Mouse (Mus musculus): ENCODE data around the gene Ngrn. TPM values are rescaled to one million over a fixed set of nuclear protein-coding genes. Genes with fewer than 3 reads are reported as not detected.
A peak's percentile ranks its signal among the peaks of the same experiment; 100 is the strongest.

Ngrn gene
- polyA plus RNA-seq, 1 experiment, result 31.1 TPM

DNA sequence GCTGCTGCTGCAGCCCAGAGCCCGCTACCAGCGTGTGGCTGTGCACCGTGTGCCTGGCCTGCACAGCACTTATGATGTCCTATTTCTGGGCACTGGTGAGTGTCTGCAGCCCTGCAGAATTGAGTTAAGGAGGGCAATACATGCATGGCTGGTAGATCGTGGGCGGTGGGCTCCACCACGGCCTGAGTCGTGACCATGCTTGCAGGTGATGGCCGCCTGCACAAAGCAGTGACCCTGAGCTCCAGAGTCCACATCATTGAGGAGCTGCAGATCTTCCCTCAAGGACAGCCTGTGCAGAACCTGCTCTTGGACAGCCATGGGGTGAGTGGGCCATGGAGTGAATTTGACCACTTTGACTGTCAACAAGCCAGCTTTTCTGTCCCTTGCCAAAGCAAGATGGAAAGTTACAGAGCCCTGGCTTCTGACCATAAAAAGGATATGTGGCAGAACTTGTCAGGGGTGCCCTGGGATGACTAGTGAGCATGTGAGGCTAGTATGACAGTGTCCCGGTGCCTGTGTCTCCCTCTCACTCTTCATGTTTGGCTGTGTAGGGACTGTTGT is 40.7 kb upstream of the Ngrn start:
- H3K79me2 ChIP-seq (ENCODE audit: control insufficient read depth, insufficient read depth), result peaks cover 6% of the 10 kb centered on the region
- peaks cover 79% of the 10 kb centered on the region for H3K36me3 ChIP-seq (ENCODE audit: control insufficient read depth, insufficient read depth)
- H3ac ChIP-seq (ENCODE audit: control insufficient read depth, insufficient read length, low read depth), result no peak overlapping the region

DNA sequence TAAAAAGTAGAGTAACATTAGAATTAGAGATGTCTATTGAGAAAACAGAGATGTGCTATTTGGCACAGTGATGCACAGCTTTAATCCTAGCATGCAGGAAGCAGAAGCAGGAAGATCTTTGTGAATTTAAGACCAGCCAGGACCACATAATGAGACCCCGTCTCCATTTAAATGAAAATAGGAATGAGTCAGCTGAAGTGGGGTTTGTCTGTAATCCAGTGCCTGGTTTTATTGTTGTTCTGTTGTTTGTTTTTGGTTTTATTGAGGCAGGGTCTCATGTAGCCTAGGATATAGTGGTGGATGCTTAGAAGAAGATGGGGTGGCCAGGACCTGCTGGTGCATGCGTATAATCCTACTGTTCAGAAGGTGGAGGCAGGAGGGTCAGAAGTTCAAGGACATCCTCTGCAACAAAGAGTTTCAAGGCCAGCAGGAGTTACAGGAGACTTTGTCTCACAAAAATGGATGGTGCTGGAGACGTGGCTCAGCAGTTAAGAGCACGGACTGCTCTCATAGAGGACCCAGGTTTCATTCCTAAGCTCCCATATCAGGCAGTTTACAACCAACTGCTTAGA is 39.8 kb upstream of the Ngrn start:
- no peak for TF ChIP-seq USF1 (IDR thresholded peaks at IDR 0.05; ENCODE audit: low read depth)
- no peak for TF ChIP-seq MAX (IDR thresholded peaks at IDR 0.05)
- TF ChIP-seq MYOG (IDR thresholded peaks at IDR 0.05; ENCODE audit: control insufficient read depth, extremely low read depth, insufficient read length), result no peak
- TF ChIP-seq CTCF (IDR thresholded peaks at IDR 0.05; ENCODE audit: control insufficient read depth, insufficient read depth, insufficient read length), result no peak
- no peak for TF ChIP-seq FOSL1 (IDR thresholded peaks at IDR 0.05; ENCODE audit: insufficient read depth, low read length, poor library complexity, severe bottlenecking)
- no peak for TF ChIP-seq MYOD1 (IDR thresholded peaks at IDR 0.05; ENCODE audit: control insufficient read depth, insufficient read length, low read depth)
- no peak for TF ChIP-seq CEBPB (IDR thresholded peaks at IDR 0.05; ENCODE audit: low read depth)
- Histone ChIP-seq H3ac (ENCODE audit: control insufficient read depth, insufficient read length, low read depth) (no peak overlapping the region), H3K4me3 (ENCODE audit: insufficient read depth, poor library complexity, severe bottlenecking) (no peak overlapping the region), H3K79me2 (ENCODE audit: control insufficient read depth, insufficient read depth) (no peaks in the 10 kb centered on the region), H3K36me3 (ENCODE audit: control insufficient read depth, insufficient read depth) (peaks cover 88% of the 10 kb centered on the region), H3K79me3 (ENCODE audit: low read depth) (no peaks in the 10 kb centered on the region), H3K27me3 (ENCODE audit: control insufficient read depth, insufficient read depth, insufficient read length) (no peaks in the 10 kb centered on the region)

More for the DNA sequence above, 40.7 kb upstream of the Ngrn start:
- H3K4me3 ChIP-seq (ENCODE audit: insufficient read depth, poor library complexity, severe bottlenecking), result no peak overlapping the region
- TF ChIP-seq USF1 (IDR thresholded peaks at IDR 0.05; ENCODE audit: low read depth) (no peak), MYOD1 (IDR thresholded peaks at IDR 0.05; ENCODE audit: control insufficient read depth, insufficient read length, low read depth) (no peak), FOSL1 (IDR thresholded peaks at IDR 0.05; ENCODE audit: insufficient read depth, low read length, poor library complexity, severe bottlenecking) (no peak), CTCF (IDR thresholded peaks at IDR 0.05; ENCODE audit: control insufficient read depth, insufficient read depth, insufficient read length) (no peak), CEBPB (IDR thresholded peaks at IDR 0.05; ENCODE audit: low read depth) (no peak)
- H3K79me3 ChIP-seq (ENCODE audit: low read depth), result peaks cover 1% of the 10 kb centered on the region
- no peaks in the 10 kb centered on the region for H3K27me3 ChIP-seq (ENCODE audit: control insufficient read depth, insufficient read depth, insufficient read length)

DNA sequence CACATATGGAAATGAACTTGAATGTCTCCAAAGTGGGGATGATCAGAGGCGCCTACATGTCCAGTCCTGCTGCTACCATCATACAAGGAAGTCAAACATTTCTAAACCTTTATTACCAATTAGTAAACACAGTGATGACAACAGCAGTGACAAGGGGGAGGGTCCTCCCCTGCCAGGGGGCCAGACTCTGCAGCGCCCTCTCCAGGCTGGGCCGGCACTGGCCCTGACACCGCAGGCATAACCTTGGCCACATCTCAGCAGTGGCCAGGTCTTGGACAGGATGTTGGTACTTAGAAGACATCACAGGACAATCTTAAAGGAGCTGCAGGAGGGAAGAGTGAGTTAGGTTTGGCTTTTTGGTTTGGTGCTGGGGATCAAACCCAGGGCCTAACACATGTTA is 34.0 kb upstream of the Ngrn start:
- no peaks in the 10 kb centered on the region for H3K79me3 ChIP-seq (ENCODE audit: low read depth)
- TF ChIP-seq MAX (IDR thresholded peaks at IDR 0.05), result no peak
- peaks cover 4% of the 10 kb centered on the region for H3K79me2 ChIP-seq (ENCODE audit: control insufficient read depth, insufficient read depth)
- no peak overlapping the region for H3K4me3 ChIP-seq (ENCODE audit: insufficient read depth, poor library complexity, severe bottlenecking)
- H3ac ChIP-seq (ENCODE audit: control insufficient read depth, insufficient read length, low read depth), result no peak overlapping the region
- H3K36me3 ChIP-seq (ENCODE audit: control insufficient read depth, insufficient read depth), result peaks cover 61% of the 10 kb centered on the region
- no peaks in the 10 kb centered on the region for H3K27me3 ChIP-seq (ENCODE audit: control insufficient read depth, insufficient read depth, insufficient read length)

DNA sequence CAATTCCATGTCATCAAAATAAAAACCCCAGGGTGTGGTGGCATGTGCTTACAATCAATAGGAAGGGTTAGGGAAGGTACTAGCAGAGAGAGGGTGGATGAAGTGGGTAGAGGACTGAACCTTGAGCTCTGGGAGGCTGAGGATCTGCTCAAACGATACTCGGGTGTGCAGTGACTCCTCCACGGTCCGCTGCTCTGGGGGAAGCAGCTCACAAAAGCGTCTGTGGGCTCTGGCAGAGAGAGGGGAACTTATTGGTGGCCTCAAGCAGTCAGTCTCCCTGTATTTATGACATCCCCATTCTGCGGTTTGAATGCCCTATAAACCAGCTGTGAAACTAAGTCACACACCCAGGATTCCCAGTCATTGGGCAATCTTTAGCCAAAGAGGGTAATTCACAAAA is 30.8 kb upstream of the Ngrn start:
- TF ChIP-seq MYOG (IDR thresholded peaks at IDR 0.05; ENCODE audit: control insufficient read depth, extremely low read depth, insufficient read length), result no peak
- no peak for TF ChIP-seq USF1 (IDR thresholded peaks at IDR 0.05; ENCODE audit: low read depth)
- no peak for TF ChIP-seq CTCF (IDR thresholded peaks at IDR 0.05; ENCODE audit: control insufficient read depth, insufficient read depth, insufficient read length)
- TF ChIP-seq FOSL1 (IDR thresholded peaks at IDR 0.05; ENCODE audit: insufficient read depth, low read length, poor library complexity, severe bottlenecking), result no peak
- no peak for TF ChIP-seq CEBPB (IDR thresholded peaks at IDR 0.05; ENCODE audit: low read depth)
- no peak for TF ChIP-seq MYOD1 (IDR thresholded peaks at IDR 0.05; ENCODE audit: control insufficient read depth, insufficient read length, low read depth)
- TF ChIP-seq MAX (IDR thresholded peaks at IDR 0.05), result no peak
- Histone ChIP-seq H3K36me3 (ENCODE audit: control insufficient read depth, insufficient read depth) (peaks cover 33% of the 10 kb centered on the region), H3ac (ENCODE audit: control insufficient read depth, insufficient read length, low read depth) (no peak overlapping the region), H3K79me2 (ENCODE audit: control insufficient read depth, insufficient read depth) (peaks cover 14% of the 10 kb centered on the region), H3K4me3 (ENCODE audit: insufficient read depth, poor library complexity, severe bottlenecking) (no peak overlapping the region), H3K79me3 (ENCODE audit: low read depth) (peaks cover 2% of the 10 kb centered on the region), H3K27me3 (ENCODE audit: control insufficient read depth, insufficient read depth, insufficient read length) (no peaks in the 10 kb centered on the region)

DNA sequence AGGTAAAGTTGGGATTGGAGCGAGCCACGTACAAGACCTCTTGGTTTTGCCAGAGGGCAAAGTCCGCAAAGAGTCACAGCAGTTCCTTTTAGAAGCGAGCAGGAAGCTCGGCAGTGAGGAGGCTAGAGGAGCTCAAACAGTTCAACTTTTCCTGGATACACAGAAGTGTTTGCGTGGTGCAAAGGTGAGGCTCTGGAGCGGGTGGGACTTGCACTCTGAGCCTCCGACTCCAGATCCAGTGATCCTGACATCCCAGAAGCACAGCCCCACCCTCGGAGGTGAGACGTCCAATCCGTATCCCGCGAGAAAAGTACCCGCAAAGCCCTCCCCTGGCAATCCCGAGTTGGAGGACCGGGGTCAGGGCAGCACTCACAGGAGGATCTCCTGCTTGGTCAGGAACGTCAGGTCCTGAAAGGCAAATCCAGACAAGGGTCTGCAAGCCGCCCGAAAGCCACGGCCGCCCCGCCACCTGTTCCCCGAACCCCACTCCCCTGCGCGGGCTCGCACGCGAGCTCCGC is 29.0 kb upstream of the Ngrn start:
- TF ChIP-seq CTCF (IDR thresholded peaks at IDR 0.05; ENCODE audit: control insufficient read depth, insufficient read depth, insufficient read length), result no peak
- no peak for TF ChIP-seq CEBPB (IDR thresholded peaks at IDR 0.05; ENCODE audit: low read depth)
- TF ChIP-seq MYOG (IDR thresholded peaks at IDR 0.05; ENCODE audit: control insufficient read depth, extremely low read depth, insufficient read length), result no peak
- TF ChIP-seq MAX (IDR thresholded peaks at IDR 0.05), result no peak
- no peak for TF ChIP-seq USF1 (IDR thresholded peaks at IDR 0.05; ENCODE audit: low read depth)
- no peak for TF ChIP-seq FOSL1 (IDR thresholded peaks at IDR 0.05; ENCODE audit: insufficient read depth, low read length, poor library complexity, severe bottlenecking)
- TF ChIP-seq MYOD1 (IDR thresholded peaks at IDR 0.05; ENCODE audit: control insufficient read depth, insufficient read length, low read depth), result no peak
- Histone ChIP-seq H3K79me3 (ENCODE audit: low read depth) (peaks cover 2% of the 10 kb centered on the region), H3K36me3 (ENCODE audit: control insufficient read depth, insufficient read depth) (peaks cover 17% of the 10 kb centered on the region), H3K79me2 (ENCODE audit: control insufficient read depth, insufficient read depth) (peaks cover 14% of the 10 kb centered on the region), H3ac (ENCODE audit: control insufficient read depth, insufficient read length, low read depth) (peak overlapping the region; percentile 78), H3K27me3 (ENCODE audit: control insufficient read depth, insufficient read depth, insufficient read length) (no peaks in the 10 kb centered on the region), H3K4me3 (ENCODE audit: insufficient read depth, poor library complexity, severe bottlenecking) (peak overlapping the region; percentile 48)

Measured in C2C12 (cell line).